Mouse (Mus musculus): ENCODE measurements at regions not wholly inside any gene's neighbourhood (a gene's known extent, or its start where the extent isn't known, plus 50 kb on each side); places are given as distances from the start of the nearest gene placed in this dataset.

GRCm38 (mm10) chr5:74882563-74882962 lies 162.0 kb downstream of the Chic2 start:
- DNase-seq (ENCODE audit: low read depth): no peak

DNA sequence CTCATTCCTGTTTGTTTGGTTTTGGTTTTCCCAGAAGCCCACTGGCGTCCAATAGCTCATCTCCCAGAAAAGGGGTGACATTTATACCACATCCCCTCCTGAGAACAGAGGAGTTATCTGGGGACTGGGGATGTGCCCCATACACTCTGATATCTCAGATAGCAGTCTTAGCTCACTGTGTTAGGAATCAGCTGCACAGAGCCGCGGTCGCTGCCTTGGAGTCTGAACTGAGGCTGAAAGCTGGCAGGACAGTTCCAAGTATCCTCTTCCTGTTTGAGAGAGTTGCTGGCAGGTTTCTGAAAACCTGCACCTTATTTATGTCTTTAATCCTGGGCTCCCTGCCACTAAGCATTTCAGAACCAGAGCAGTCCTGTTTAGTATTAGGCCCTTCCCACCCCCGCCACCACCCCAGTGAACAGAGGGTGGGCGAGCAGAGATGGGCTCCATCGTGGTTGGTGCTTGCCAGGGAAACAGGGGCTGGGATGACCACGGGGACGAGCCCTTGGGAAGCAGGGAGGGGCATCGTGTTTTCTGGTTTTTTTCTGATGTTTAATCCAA lies 163.8 kb downstream of the Chic2 start:
- DNase-seq (ENCODE audit: low read depth): no peak

DNA sequence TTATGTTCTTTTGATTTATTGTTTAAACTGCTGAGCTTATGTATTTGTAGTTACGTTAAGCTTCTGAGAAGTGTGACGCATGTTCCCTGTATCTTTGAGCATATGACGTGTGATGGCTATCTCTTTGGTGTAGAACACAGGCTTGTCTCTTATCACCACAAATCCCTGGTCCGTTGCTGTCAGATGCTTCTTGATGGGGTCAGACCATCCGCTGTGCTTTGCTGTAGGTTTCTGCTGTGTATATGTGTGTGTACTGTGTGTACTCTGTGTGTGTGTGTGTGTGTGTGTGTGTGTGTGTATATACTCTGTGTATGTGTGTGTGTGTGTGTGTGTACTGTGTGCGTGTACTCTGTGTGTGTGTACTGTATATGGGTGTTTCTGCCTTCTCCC lies 164.5 kb downstream of the Chic2 start:
- no peak for DNase-seq (ENCODE audit: low read depth)

DNA sequence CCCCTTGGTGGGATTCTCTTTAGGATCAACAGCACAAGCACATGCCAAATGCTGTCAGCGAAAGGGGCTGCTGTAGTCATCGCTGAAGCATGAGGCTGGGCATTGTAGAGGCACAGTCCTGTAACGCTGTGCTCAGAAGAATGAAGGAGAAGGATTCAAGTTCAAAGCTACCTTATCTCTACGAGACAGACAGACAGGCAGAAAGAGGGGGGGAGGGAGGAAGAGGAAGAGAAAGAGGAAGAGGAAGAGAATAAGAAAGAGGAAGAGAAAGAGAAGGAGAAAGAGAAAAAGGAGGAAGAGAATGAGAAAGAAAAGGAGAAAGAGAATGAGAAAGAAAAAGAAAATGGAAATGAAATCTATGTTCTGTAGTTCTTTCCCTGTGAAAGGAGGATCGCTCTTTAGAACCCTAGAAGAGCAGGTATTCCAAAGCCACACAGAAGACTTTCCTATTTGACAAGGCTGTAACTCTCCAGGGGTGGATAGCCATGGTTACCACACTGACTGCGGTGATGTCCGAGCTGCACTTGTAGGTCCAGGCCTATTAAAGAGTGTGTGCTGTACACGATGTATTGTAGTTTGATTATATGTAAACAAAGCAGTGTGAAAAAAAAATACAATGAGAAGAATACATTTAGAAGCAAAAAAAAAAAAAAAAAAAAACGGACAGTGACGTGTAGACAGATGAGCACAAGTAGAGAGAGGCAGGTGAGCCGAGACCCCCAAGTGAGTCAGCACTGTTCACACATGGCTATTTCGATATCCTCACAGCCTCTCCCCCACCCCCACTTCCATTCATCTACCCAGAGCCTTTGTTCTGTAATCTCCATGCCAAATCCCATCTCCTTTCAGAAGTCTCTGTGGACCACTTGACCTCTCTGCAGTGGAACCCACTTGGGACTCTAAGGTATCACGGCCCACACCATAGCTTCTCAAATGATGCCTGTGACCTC lies 165.2 kb downstream of the Chic2 start:
- DNase-seq (ENCODE audit: low read depth): no peak

- no peak for DNase-seq (ENCODE audit: low read depth)
Observed at GRCm38 (mm10) chr5:74877595-74877994, 167.0 kb downstream of the Chic2 start.

DNA sequence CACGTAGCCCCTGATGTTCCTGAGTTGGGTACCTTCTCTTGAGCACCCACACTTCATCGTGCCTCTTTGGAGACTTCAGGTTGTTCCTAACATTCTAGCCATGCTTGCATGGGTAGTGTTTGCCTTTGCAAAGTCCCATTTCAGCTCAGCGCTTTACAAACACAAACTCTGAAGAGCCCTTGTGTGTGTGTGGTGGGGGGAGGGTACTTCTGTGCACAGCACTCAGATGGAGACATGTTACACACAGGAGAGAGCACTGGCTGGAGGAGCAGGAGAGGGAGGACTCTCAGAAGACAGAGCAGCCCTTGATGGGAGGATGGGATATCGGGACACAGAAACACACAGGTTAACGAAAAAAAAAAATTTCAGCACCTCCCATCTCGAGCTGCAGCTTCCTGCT lies 167.4 kb downstream of the Chic2 start:
- DNase-seq (ENCODE audit: low read depth): no peak

- DNase-seq (ENCODE audit: low read depth): no peak
Observed at GRCm38 (mm10) chr5:74874691-74875090, 169.9 kb downstream of the Chic2 start.

DNA sequence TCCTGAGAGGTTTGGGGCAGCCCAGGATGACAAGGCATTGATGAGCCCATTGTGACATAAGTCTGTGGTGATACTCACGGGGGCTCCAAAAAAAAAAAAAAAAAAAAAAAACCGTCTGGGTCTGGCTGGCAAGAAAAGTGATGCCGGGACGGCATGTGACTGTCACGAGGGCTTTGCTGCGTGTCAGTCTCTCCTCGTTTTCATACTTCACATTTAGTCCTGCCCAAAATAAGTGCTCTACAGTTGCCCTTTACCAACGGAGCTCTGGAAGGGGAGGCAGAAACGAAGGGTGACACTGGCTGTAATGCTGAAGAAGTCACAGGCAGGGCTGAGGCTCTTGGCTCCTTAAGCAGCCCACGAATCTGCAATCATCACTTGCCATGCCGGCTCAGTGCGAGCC lies 167.9 kb upstream of the Lnx1 start:
- no peak for DNase-seq (ENCODE audit: low read depth)

- no peak for DNase-seq (ENCODE audit: low read depth)
Observed at GRCm38 (mm10) chr5:74867113-74867785, 164.5 kb upstream of the Lnx1 start.

- no peak for DNase-seq (ENCODE audit: low read depth)
Observed at GRCm38 (mm10) chr5:74866697-74867096, 164.0 kb upstream of the Lnx1 start.

DNA sequence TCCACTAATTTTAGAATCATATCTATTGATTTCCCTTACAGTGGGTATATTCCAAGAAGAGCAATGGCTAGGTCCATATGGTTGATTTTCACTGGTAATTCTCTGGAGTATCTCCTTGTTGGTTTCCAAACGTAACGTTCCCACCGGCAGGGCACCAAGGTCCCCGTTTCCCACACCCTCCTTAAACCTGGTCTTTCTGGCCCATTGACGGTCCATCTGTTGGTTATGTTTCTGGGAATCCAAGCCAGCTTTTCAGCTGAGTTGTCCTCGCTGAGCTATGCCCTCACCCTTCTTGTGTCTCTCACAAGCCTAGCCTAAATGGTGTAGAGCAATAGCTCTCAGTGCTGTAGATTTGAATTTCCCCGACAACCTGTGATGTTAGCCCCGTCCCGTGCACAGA lies 162.7 kb upstream of the Lnx1 start:
- DNase-seq (ENCODE audit: low read depth): no peak

DNA sequence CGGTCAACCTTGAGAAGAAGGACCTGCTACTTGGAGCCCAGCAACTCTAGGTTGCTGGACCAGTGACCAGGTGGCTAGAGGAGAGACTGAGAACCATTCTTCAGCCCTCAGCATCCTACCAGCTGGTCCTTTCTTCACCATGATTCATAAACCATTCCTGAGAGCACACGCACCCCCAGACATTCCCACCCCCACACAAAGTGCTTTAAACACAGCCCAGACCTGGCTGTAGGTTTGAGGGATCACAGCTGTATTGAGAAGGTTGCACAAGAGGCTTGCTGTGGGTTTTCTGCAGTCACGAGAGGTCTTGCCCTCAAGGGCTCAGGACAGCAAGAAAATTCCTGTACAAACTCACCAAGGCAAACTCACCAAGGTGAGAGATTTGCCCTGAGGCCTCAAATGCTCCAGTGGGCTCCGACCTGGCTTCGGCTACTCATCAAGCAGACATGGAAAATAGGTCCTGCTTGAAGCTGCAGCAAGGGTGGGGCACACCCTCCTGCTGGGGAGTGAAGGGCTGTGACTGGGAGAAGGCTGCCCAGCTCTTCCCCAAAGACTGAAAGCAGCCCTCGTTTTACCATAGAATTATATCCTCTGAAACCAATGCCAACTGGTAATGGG lies 161.9 kb upstream of the Lnx1 start:
- no peak for DNase-seq (ENCODE audit: low read depth)

DNA sequence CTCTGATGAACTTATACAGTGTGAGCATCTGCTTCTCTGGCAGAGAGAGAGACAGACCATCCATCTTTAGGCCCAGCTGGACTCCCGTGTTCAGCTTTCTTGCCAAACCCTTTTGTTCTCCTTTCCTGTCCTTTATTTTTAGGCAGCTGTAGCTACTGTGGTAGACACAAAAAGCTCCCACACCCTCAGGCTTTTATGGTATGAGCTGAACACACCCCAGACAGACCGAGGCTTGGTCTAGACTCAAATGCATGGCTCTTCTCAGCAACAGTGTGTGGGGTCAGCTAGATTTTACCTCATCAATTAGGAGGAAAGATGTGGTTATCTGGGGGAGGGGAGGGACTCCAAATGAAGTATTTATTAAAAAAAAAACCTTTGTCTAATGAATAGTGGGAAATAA lies 158.6 kb upstream of the Lnx1 start:
- no peak for DNase-seq (ENCODE audit: low read depth)

DNA sequence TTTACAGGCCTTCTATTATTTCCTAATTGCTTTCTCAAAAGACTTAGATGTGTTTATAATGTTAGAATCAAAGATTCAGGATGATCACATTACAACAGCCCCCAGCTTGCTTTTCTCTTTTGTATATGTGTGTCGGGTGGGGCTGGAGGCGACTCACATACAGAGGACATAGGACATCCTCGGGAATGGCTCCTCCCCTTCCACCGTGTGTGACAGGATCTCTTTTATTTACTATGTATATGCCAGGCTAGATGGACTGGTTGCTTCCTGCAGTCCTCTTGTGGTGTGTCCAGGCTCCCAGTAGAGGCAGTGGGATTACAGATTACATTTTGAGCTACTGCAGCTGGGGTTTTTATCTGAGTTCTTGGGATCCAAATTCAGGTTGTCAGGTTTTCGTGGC lies 155.1 kb upstream of the Lnx1 start:
- no peak for DNase-seq (ENCODE audit: low read depth)

- DNase-seq (ENCODE audit: low read depth): no peak
Observed at GRCm38 (mm10) chr5:74857161-74857560, 154.4 kb upstream of the Lnx1 start.

- DNase-seq (ENCODE audit: low read depth): no peak
Observed at GRCm38 (mm10) chr5:74847824-74848223, 145.1 kb upstream of the Lnx1 start.

GRCm38 (mm10) chr5:74846674-74847073 lies 144.0 kb upstream of the Lnx1 start:
- no peak for DNase-seq (ENCODE audit: low read depth)

GRCm38 (mm10) chr5:74834401-74834800 lies 131.7 kb upstream of the Lnx1 start:
- DNase-seq (ENCODE audit: low read depth): no peak

GRCm38 (mm10) chr5:74833887-74834286 lies 131.2 kb upstream of the Lnx1 start:
- DNase-seq (ENCODE audit: low read depth): no peak

GRCm38 (mm10) chr5:74832011-74832410 lies 129.3 kb upstream of the Lnx1 start:
- DNase-seq (ENCODE audit: low read depth): no peak

GRCm38 (mm10) chr5:74830646-74831045 lies 127.9 kb upstream of the Lnx1 start:
- no peak for DNase-seq (ENCODE audit: low read depth)

DNA sequence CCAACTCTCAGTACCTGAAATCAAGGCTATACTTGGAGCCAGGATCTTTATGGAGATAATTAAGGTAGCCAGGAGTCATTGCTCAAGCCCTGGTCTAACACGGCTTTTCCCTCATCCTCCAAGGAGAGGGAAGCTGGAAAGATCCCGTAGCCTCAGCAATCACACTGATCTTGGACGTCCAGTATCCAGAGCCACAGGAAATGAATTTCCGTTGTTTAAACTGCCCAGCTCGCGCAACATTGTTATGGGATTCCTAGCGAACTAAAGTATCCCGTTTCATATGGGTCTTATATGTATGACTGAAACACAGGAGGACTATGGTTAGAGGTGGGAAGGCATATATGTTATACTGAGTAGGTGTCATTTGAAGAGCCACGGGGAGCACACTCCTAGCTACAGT lies 126.3 kb upstream of the Lnx1 start:
- peak; percentile 14 for DNase-seq (ENCODE audit: low read depth)
